Mouse (Mus musculus): ENCODE results near the gene Fndc8.

- TF ChIP-seq UBTF (IDR thresholded peaks at IDR 0.05; ENCODE audit: low read depth, low read length), result no peak
- no peak for TF ChIP-seq MXI1 (IDR thresholded peaks at IDR 0.05; ENCODE audit: low read depth, low read length)
- no peak for TF ChIP-seq E2F4 (IDR thresholded peaks at IDR 0.05; ENCODE audit: insufficient replicate concordance, low read depth, low read length)
- no peak for TF ChIP-seq CTCF (conservative IDR thresholded peaks at IDR 0.05 in 1 of 2, IDR thresholded peaks at IDR 0.05 in 1 of 2; ENCODE audit: low read depth in 2 of 2, low read length in 2 of 2)
- TF ChIP-seq EP300 (IDR thresholded peaks at IDR 0.05; ENCODE audit: low read length), result no peak
Observed at GRCm38 (mm10) chr11:82861558-82861957, 30.4 kb upstream of the Fndc8 start.

Measured in CH12.LX (cell line).